ENCODE assay signal across 9 mouse cellular contexts in the genomic region with DNA sequence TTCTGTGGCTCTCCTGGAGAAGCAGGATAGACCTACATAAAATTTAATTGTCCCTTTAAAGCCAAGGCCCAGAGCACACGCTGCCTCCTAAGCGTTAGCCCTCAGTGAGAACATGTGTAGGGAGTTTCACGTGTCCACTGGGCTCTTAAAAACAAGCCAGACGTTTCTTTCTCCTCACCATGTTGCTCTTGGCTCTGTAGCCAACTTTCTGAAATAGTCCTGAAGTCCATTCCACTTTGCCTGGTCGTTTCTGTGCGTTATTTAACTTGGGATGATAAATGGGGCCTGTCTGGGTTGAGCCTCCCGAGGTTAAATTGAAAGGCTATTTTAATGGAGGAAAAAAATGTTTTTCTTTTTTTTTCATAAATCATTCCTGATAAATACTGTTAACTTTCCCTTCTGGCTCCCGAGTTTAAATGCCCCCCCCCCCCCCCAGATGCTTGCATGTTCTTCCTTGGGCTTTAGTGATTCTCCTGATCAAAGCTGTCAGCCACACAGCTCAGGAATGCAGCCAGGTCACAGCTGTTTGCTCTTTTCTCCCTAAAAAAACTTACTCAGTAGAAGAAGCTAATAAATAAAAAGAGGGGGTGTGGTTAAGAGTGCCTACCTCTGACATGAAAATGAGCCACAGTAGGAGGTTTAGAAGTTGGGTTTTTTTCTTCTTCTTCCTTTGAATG.
DNase-seq lines count a peak whose midpoint lies in the region; ATAC-seq and TF ChIP-seq lines count a peak whose summit lies in the region.
"Had no signal": no experiment of that assay in that cellular context is flagged by ENCODE, and none has a peak within 500 bp of the region (broad histone marks: within the 10 kb centered on the region; RNA-seq: fewer than 3 reads in every experiment).

No protein-coding gene starts in this region.

- no peaks in the 10 kb centered on the region for H3K9me3 ChIP-seq in heart, embryonic 11.5 days (replicated peaks; ENCODE audit: control insufficient read depth, low read length)
- no peaks in the 10 kb centered on the region for H3K9me3 ChIP-seq in midbrain, embryonic 14.5 days (ENCODE audit: control insufficient read depth, low read length)

- no peaks in the 10 kb centered on the region for H3K36me3 ChIP-seq in heart, adult 2 months (ENCODE audit: control insufficient read depth, insufficient read depth, low read length)
- no peaks in the 10 kb centered on the region for H3K36me3 ChIP-seq in heart, embryonic 11.5 days (ENCODE audit: control insufficient read depth, insufficient read depth, low read length)
- 0 out of 2 replicates have a peak, but pooled peaks cover 3% of the 10 kb centered on the region for H3K36me3 ChIP-seq in midbrain, embryonic 14.5 days (ENCODE audit: control insufficient read depth, insufficient read depth, low read length)

- TF ChIP-seq EP300 in heart, adult 2 months (IDR thresholded peaks at IDR 0.05; ENCODE audit: insufficient read depth, low read depth, low read length), result no peak

- H3K27me3 ChIP-seq in heart, adult 2 months (ENCODE audit: control insufficient read depth, insufficient read depth, low read length), result no peaks in the 10 kb centered on the region
- no peaks in the 10 kb centered on the region for H3K27me3 ChIP-seq in heart, embryonic 11.5 days (ENCODE audit: control insufficient read depth, insufficient read depth, low read length)
- no peaks in the 10 kb centered on the region for H3K27me3 ChIP-seq in midbrain, embryonic 14.5 days (ENCODE audit: control insufficient read depth, insufficient read depth, low read length)

- no peak for TF ChIP-seq POLR2A in heart, adult 2 months (IDR thresholded peaks at IDR 0.05; ENCODE audit: insufficient read depth, low read depth, low read length)

- H3K4me1 ChIP-seq in heart, adult 2 months (ENCODE audit: control insufficient read depth, insufficient read depth, low read length), result peaks cover 2% of the 10 kb centered on the region; the same call in 1 of the 2 replicates
- peaks cover 64% of the 10 kb centered on the region for H3K4me1 ChIP-seq in heart, embryonic 11.5 days (ENCODE audit: control insufficient read depth, insufficient read depth, low read length)
- peaks cover 8% of the 10 kb centered on the region for H3K4me1 ChIP-seq in midbrain, embryonic 14.5 days (ENCODE audit: control insufficient read depth, insufficient read depth, low read length)

- H3K79me2 ChIP-seq in heart, adult 2 months (replicated peaks; ENCODE audit: control insufficient read depth, insufficient read depth, low read length), result no peaks in the 10 kb centered on the region

- intact Hi-C loops in heart, adult 2 months (cut with DNase I), result loop anchor here (5.0 kb wide), 1 partner anchor 71 kb away; the partner anchor contains the start of gene Farp1

- TF ChIP-seq CTCF in heart, adult 2 months (IDR thresholded peaks at IDR 0.05), result no peak

- H3K4me3 ChIP-seq in heart, adult 2 months, result no peak overlapping the region
- H3K4me3 ChIP-seq in heart, embryonic 11.5 days (ENCODE audit: low read depth, low read length), result no peak overlapping the region
- H3K4me3 ChIP-seq in midbrain, embryonic 14.5 days (replicated peaks; ENCODE audit: low read depth, low read length), result no peak overlapping the region

- peak in 1 of 2 experiments; percentile 30 for DNase-seq in heart, adult 2 months
- no peak for DNase-seq in heart, postnatal 4 days
- DNase-seq in kidney, postnatal 10 days, result peak; percentile 72
- DNase-seq in midbrain, embryonic 14.5 days, result no peak
- DNase-seq in left cerebral cortex, adult 9 months (ENCODE audit: low spot score in 2 of 2), result no peak
- DNase-seq in retina, postnatal 1 day, result no peak

- H3K27ac ChIP-seq in heart, adult 2 months, result peak overlapping the region; percentile 53
- peak overlapping the region; percentile 84 for H3K27ac ChIP-seq in heart, embryonic 11.5 days (ENCODE audit: low read depth, low read length)
- H3K27ac ChIP-seq in midbrain, embryonic 14.5 days (replicated peaks; ENCODE audit: low read depth, low read length), result 0 out of 2 replicates have a peak overlapping the region, but pooled peaks have one; percentile 55
- H3K27ac ChIP-seq: liver, embryonic 14.5 days had no signal

- H3K4me2 ChIP-seq in heart, embryonic 11.5 days, result peak overlapping the region; percentile 14; the same call in 1 of the 2 replicates
- H3K4me2 ChIP-seq in midbrain, embryonic 14.5 days (ENCODE audit: low read length), result no peak overlapping the region

- H3K9ac ChIP-seq in heart, adult 2 months (ENCODE audit: low read depth, low read length), result no peak overlapping the region
- H3K9ac ChIP-seq in heart, embryonic 11.5 days (ENCODE audit: low read depth, low read length), result no peak overlapping the region
- no peak overlapping the region for H3K9ac ChIP-seq in midbrain, embryonic 14.5 days (replicated peaks; ENCODE audit: low read length)
- H3K9ac ChIP-seq: liver, embryonic 14.5 days had no signal

- 36% methylated on average over 8 of the region's 8 CpGs for WGBS in heart, adult 2 months
- 14% methylated on average over 8 of the region's 8 CpGs for WGBS in heart, embryonic 11.5 days (ENCODE audit: insufficient replicate concordance)
- WGBS in midbrain, embryonic 14.5 days, result 21% methylated on average over 8 of the region's 8 CpGs

- no peak; the same call in 1 of the 2 replicates for ATAC-seq in heart, embryonic 11.5 days (replicated peaks; ENCODE audit: insufficient number of reproducible peaks, low FRiP score, low TSS enrichment)
- no peak for ATAC-seq in midbrain, embryonic 14.5 days (ENCODE audit: low FRiP score, low TSS enrichment)
- no peak for ATAC-seq in cerebellum, adult (ENCODE audit: insufficient number of reproducible peaks, low FRiP score, low TSS enrichment)
